Mouse (Mus musculus) liver, embryonic 13.5 days (tissue): Measurements from ENCODE around the gene Bik. TPM values are rescaled to one million over a fixed set of nuclear protein-coding genes. Genes with fewer than 3 reads are reported as not detected.

Source experiments
- ATAC-seq: fragments of 200-750 bp; cut with Nextera tagmentation; 2 replicates; pipeline ENCODE4 v1.8.0; 2017; ENCODE audit warnings: low read depth, mild to moderate bottlenecking, moderate number of reproducible peaks, moderate library complexity
- DNase-seq: peaks from one replicate; pipeline ENCODE4 v3.0.0; 2022
- H3K27ac ChIP-seq: fragments of 300-500 bp; sonication (generic); 2 replicates; pipeline ENCODE4 v1.5.1; 2015; ENCODE audit warnings: moderate library complexity, mild to moderate bottlenecking, inconsistent platforms
- H3K27me3 ChIP-seq: fragments of 300-500 bp; sonication (generic); 2 replicates; pipeline ENCODE4 v1.6.1; 2015; ENCODE audit warnings: mild to moderate bottlenecking, inconsistent platforms
- H3K36me3 ChIP-seq: fragments of 300-500 bp; sonication (generic); 2 replicates; pipeline ENCODE4 v1.6.1; 2015; ENCODE audit warnings: mild to moderate bottlenecking, inconsistent platforms
- H3K4me1 ChIP-seq: fragments of 300-500 bp; sonication (generic); replicated peaks from 2 replicates; pipeline ENCODE4 v1.6.1; 2015; ENCODE audit warnings: inconsistent platforms
- H3K4me2 ChIP-seq: fragments of 300-500 bp; sonication (generic); 2 replicates; pipeline ENCODE4 v1.6.1; 2015; ENCODE audit warnings: inconsistent platforms, mild to moderate bottlenecking, moderate library complexity
- H3K4me3 ChIP-seq: fragments of 300-500 bp; sonication (generic); replicated peaks from 2 replicates; pipeline ENCODE4 v1.5.1; 2015; ENCODE audit warnings: mild to moderate bottlenecking, inconsistent platforms
- H3K9ac ChIP-seq: fragments of 300-500 bp; sonication (generic); 2 replicates; pipeline ENCODE4 v1.6.1; 2015; ENCODE audit warnings: mild to moderate bottlenecking, inconsistent platforms
- H3K9me3 ChIP-seq: fragments of 300-500 bp; sonication (generic); replicated peaks from 2 replicates; pipeline ENCODE4 v1.6.1; 2016; ENCODE audit warnings: inconsistent platforms
- WGBS: fragments of 180-500 bp; shearing (Covaris S2); methylation state at CpG from one replicate; pipeline ENCODE4 v1.1.7; 2015; ENCODE audit not compliant: insufficient replicate concordance; 5-methylcytosine and 5-hydroxymethylcytosine counted together
- polyA plus RNA-seq: library from polyadenylated mRNA; unstranded; fragments of >200 nt; fragmentation: Nextera tagmentation; extraction: Ambion mirVana; gene quantifications from 2 replicates; pipeline ENCODE4 v1.2.1, GENCODE M21; 2015

Gene Bik
- polyA plus RNA-seq, 1 experiment from 2014 or later: 1.5 TPM

- no peak overlapping the region for H3K4me2 ChIP-seq
- H3K9ac ChIP-seq: no peak overlapping the region
- no peak for DNase-seq
- H3K27ac ChIP-seq: no peak overlapping the region
- no peak for ATAC-seq
- no peak overlapping the region for H3K4me3 ChIP-seq
- 42% methylated on average over 9 of the region's 9 CpGs for WGBS
- peaks cover 65% of the 10 kb centered on the region for H3K27me3 ChIP-seq
- H3K4me1 ChIP-seq: peaks cover 29% of the 10 kb centered on the region
- H3K9me3 ChIP-seq: no peaks in the 10 kb centered on the region
- no peaks in the 10 kb centered on the region for H3K36me3 ChIP-seq
Measured at GRCm38 (mm10) chr15:83530233-83530632, 3.6 kb downstream of the Bik start.

GRCm38 (mm10) chr15:83530688-83531087, 4.0 kb downstream of the Bik start:
- H3K4me2 ChIP-seq: no peak overlapping the region
- WGBS: 52% methylated on average over 6 of the region's 6 CpGs
- no peak overlapping the region for H3K9ac ChIP-seq
- H3K9me3 ChIP-seq: no peaks in the 10 kb centered on the region
- no peak overlapping the region for H3K4me3 ChIP-seq
- DNase-seq (no peak), ATAC-seq (no peak)
- peaks cover 61% of the 10 kb centered on the region for H3K27me3 ChIP-seq
- H3K27ac ChIP-seq: no peak overlapping the region
- H3K4me1 ChIP-seq: peaks cover 27% of the 10 kb centered on the region
- no peaks in the 10 kb centered on the region for H3K36me3 ChIP-seq

GRCm38 (mm10) chr15:83531961-83532469, 5.4 kb downstream of the Bik start:
- WGBS: 69% methylated on average over 5 of the region's 5 CpGs
- no peak overlapping the region for H3K9ac ChIP-seq
- H3K27me3 ChIP-seq: peaks cover 47% of the 10 kb centered on the region
- H3K27ac ChIP-seq: no peak overlapping the region
- H3K4me2 ChIP-seq: no peak overlapping the region
- H3K4me3 ChIP-seq: no peak overlapping the region
- peaks cover 14% of the 10 kb centered on the region for H3K4me1 ChIP-seq
- ATAC-seq (no peak), DNase-seq (no peak)
- H3K9me3 ChIP-seq: no peaks in the 10 kb centered on the region
- H3K36me3 ChIP-seq: no peaks in the 10 kb centered on the region

- H3K27me3 ChIP-seq: peaks cover 41% of the 10 kb centered on the region
- WGBS: 51% methylated on average over 7 of the region's 7 CpGs
- DNase-seq: no peak
- no peaks in the 10 kb centered on the region for H3K9me3 ChIP-seq
- no peak overlapping the region for H3K9ac ChIP-seq
- H3K36me3 ChIP-seq: no peaks in the 10 kb centered on the region
- no peak for ATAC-seq
- H3K4me1 ChIP-seq: peaks cover 9% of the 10 kb centered on the region
- H3K27ac ChIP-seq: no peak overlapping the region
- no peak overlapping the region for H3K4me3 ChIP-seq
- H3K4me2 ChIP-seq: no peak overlapping the region
Measured at GRCm38 (mm10) chr15:83532606-83533005, 5.9 kb downstream of the Bik start.

GRCm38 (mm10) chr15:83534960-83535889, 8.6 kb downstream of the Bik start:
- H3K27me3 ChIP-seq: peaks cover 15% of the 10 kb centered on the region
- no peak overlapping the region for H3K4me2 ChIP-seq
- DNase-seq (no peak), ATAC-seq (no peak)
- H3K4me3 ChIP-seq: no peak overlapping the region
- peaks cover 12% of the 10 kb centered on the region; the same call in 1 of the 2 replicates for H3K4me1 ChIP-seq
- no peak overlapping the region for H3K9ac ChIP-seq
- 62% methylated on average over 17 of the region's 17 CpGs for WGBS
- no peaks in the 10 kb centered on the region for H3K36me3 ChIP-seq
- no peak overlapping the region for H3K27ac ChIP-seq
- H3K9me3 ChIP-seq: no peaks in the 10 kb centered on the region

GRCm38 (mm10) chr15:83535890-83536231, 9.2 kb downstream of the Bik start:
- Histone ChIP-seq H3K4me3 (no peak overlapping the region), H3K4me2 (no peak overlapping the region), H3K4me1 (peaks cover 12% of the 10 kb centered on the region; the same call in 1 of the 2 replicates), H3K9ac (no peak overlapping the region), H3K27ac (no peak overlapping the region), H3K27me3 (peaks cover 9% of the 10 kb centered on the region), H3K36me3 (no peaks in the 10 kb centered on the region), H3K9me3 (no peaks in the 10 kb centered on the region)
- ATAC-seq (no peak), DNase-seq (no peak)
- 69% methylated on average over 6 of the region's 6 CpGs for WGBS

- ATAC-seq (no peak), DNase-seq (no peak)
- Histone ChIP-seq H3K4me2 (no peak overlapping the region), H3K36me3 (no peaks in the 10 kb centered on the region), H3K27ac (no peak overlapping the region), H3K9me3 (no peaks in the 10 kb centered on the region), H3K4me1 (peaks cover 12% of the 10 kb centered on the region; the same call in 1 of the 2 replicates), H3K4me3 (no peak overlapping the region), H3K27me3 (no peaks in the 10 kb centered on the region), H3K9ac (no peak overlapping the region)
- WGBS: 72% methylated on average over 2 of the region's 2 CpGs
Measured at GRCm38 (mm10) chr15:83538855-83539254, 12.2 kb downstream of the Bik start.

- H3K27ac ChIP-seq: no peak overlapping the region
- ATAC-seq: no peak
Measured at GRCm38 (mm10) chr15:83539905-83540304, 13.2 kb downstream of the Bik start.

GRCm38 (mm10) chr15:83541647-83542287, 15.1 kb downstream of the Bik start:
- H3K27ac ChIP-seq: no peak overlapping the region
- DNase-seq: no peak

More at GRCm38 (mm10) chr15:83539905-83540304, 13.2 kb downstream of the Bik start:
- no peak for DNase-seq
- no peaks in the 10 kb centered on the region for H3K9me3 ChIP-seq
- no peak overlapping the region for H3K4me2 ChIP-seq
- peaks cover 12% of the 10 kb centered on the region; the same call in 1 of the 2 replicates for H3K4me1 ChIP-seq
- no peaks in the 10 kb centered on the region for H3K27me3 ChIP-seq
- no peak overlapping the region for H3K4me3 ChIP-seq
- no peak overlapping the region for H3K9ac ChIP-seq
- WGBS: 38% methylated on average over 4 of the region's 4 CpGs
- H3K36me3 ChIP-seq: no peaks in the 10 kb centered on the region

GRCm38 (mm10) chr15:83546029-83546428, 19.4 kb downstream of the Bik start:
- Histone ChIP-seq H3K36me3 (peaks cover 51% of the 10 kb centered on the region), H3K4me1 (no peaks in the 10 kb centered on the region), H3K4me3 (no peak overlapping the region), H3K27me3 (no peaks in the 10 kb centered on the region), H3K9me3 (no peaks in the 10 kb centered on the region), H3K27ac (no peak overlapping the region), H3K9ac (no peak overlapping the region), H3K4me2 (no peak overlapping the region)
- ATAC-seq (no peak), DNase-seq (no peak)
- 79% methylated on average over 7 of the region's 7 CpGs for WGBS

More at GRCm38 (mm10) chr15:83541647-83542287, 15.1 kb downstream of the Bik start:
- H3K9me3 ChIP-seq: no peaks in the 10 kb centered on the region
- H3K4me3 ChIP-seq: no peak overlapping the region
- peaks cover 12% of the 10 kb centered on the region; the same call in 1 of the 2 replicates for H3K4me1 ChIP-seq
- H3K36me3 ChIP-seq: peaks cover 12% of the 10 kb centered on the region
- 60% methylated on average over 9 of the region's 9 CpGs for WGBS
- no peaks in the 10 kb centered on the region for H3K27me3 ChIP-seq
- no peak overlapping the region for H3K4me2 ChIP-seq
- no peak for ATAC-seq
- H3K9ac ChIP-seq: no peak overlapping the region

- no peak for DNase-seq
- Histone ChIP-seq H3K4me1 (no peaks in the 10 kb centered on the region), H3K27me3 (no peaks in the 10 kb centered on the region), H3K27ac (no peak overlapping the region), H3K9ac (no peak overlapping the region), H3K36me3 (peaks cover 60% of the 10 kb centered on the region), H3K4me3 (no peak overlapping the region), H3K4me2 (no peak overlapping the region), H3K9me3 (no peaks in the 10 kb centered on the region)
- WGBS: 87% methylated on average over 8 of the region's 8 CpGs
- no peak for ATAC-seq
Measured at GRCm38 (mm10) chr15:83547144-83547543, 20.5 kb downstream of the Bik start.
